ENCODE assay signal across 13 mouse cellular contexts in the genomic region with DNA sequence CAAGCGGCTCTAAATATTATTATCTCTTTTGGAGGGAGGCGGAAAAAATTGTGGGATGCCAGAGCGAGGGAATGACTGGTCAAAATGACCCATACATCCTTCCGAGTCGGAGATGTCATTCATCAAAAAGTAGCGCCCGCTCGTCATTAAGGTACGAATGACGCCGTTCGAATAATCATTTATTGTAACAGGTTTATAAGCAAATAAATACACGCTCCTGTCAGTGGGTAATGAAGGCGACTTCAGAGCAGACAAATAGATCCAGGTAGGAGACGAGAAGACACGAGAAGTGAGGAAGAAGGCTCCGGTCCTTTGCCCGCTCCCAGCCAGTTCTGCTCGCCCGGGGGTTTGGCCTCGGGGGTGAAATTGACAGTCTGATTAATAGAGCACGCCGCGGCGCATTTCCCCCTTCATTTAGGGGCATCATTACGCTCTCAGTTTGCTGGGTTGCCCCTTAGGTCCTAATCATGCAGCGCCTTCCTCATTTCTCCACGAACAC. TPM values are rescaled to one million over a fixed set of nuclear protein-coding genes. Genes with fewer than 3 reads are reported as not detected.
A peak's percentile ranks its signal among the peaks of the same experiment; 100 is the strongest.
DNase-seq lines count a peak whose midpoint lies in the region; ATAC-seq lines count a peak whose summit lies in the region.
"Had no signal": no experiment of that assay in that cellular context is flagged by ENCODE, and none has a peak within 500 bp of the region (broad histone marks: within the 10 kb centered on the region; RNA-seq: fewer than 3 reads in every experiment).

Gene Evx2 (minus strand): TSS at position 51 of the 499 bp plus-strand sequence.

- H3K4me2 ChIP-seq in hindbrain, embryonic 12.5 days (replicated peaks): 0 out of 2 replicates have a peak within 1 kb of the TSS, but pooled peaks have one; percentile 15
- 0 out of 2 replicates have a peak within 1 kb of the TSS, but pooled peaks have one; percentile 5 for H3K4me2 ChIP-seq in midbrain, embryonic 12.5 days (replicated peaks)

- 2% methylated on average over 28 of the region's 28 CpGs for WGBS in hindbrain, embryonic 12.5 days
- 2% methylated on average over 28 of the region's 28 CpGs for WGBS in midbrain, embryonic 12.5 days

- no peaks in the 10 kb centered on the region for H3K36me3 ChIP-seq in hindbrain, embryonic 12.5 days
- H3K36me3 ChIP-seq in midbrain, embryonic 12.5 days: no peaks in the 10 kb centered on the region
- H3K36me3 ChIP-seq: liver, embryonic 13.5 days had no signal

- ATAC-seq in hindbrain, embryonic 12.5 days (ENCODE audit: low FRiP score): no peak
- no peak for ATAC-seq in midbrain, embryonic 12.5 days (ENCODE audit: low FRiP score, low read depth)
- ATAC-seq: Patski had no signal

- H3K27ac ChIP-seq in hindbrain, embryonic 12.5 days: peak within 1 kb of the TSS; percentile 80
- H3K27ac ChIP-seq in midbrain, embryonic 12.5 days (replicated peaks): peak within 1 kb of the TSS; percentile 49; the same call in 1 of the 2 replicates
- H3K27ac ChIP-seq: liver, embryonic 13.5 days had no signal

- peak within 1 kb of the TSS; percentile 30 for H3K4me3 ChIP-seq in hindbrain, embryonic 12.5 days
- peak within 1 kb of the TSS; percentile 27 for H3K4me3 ChIP-seq in midbrain, embryonic 12.5 days
- H3K4me3 ChIP-seq: erythroblast, embryonic 14.5 days; liver, embryonic 13.5 days had no signal

- H3K9me3 ChIP-seq in hindbrain, embryonic 12.5 days (replicated peaks): no peaks in the 10 kb centered on the region; the same call in 1 of the 2 replicates
- H3K9me3 ChIP-seq in midbrain, embryonic 12.5 days: no peaks in the 10 kb centered on the region
- H3K9me3 ChIP-seq: liver, embryonic 13.5 days had no signal

- peaks cover 89% of the 10 kb centered on the region for H3K27me3 ChIP-seq in hindbrain, embryonic 12.5 days
- H3K27me3 ChIP-seq in midbrain, embryonic 12.5 days: peaks cover 96% of the 10 kb centered on the region

- peak within 1 kb of the TSS; percentile 36 for H3K9ac ChIP-seq in hindbrain, embryonic 12.5 days
- H3K9ac ChIP-seq in midbrain, embryonic 12.5 days (replicated peaks): no peak within 1 kb of the TSS
- H3K9ac ChIP-seq: liver, embryonic 13.5 days had no signal

- DNase-seq in embryo, embryonic 10.5 days (ENCODE audit: low spot score): peak; percentile 63
- DNase-seq in embryo, embryonic 10 days (ENCODE audit: low spot score): no peak
- peak; percentile 19 for DNase-seq in ES-CJ7 (ENCODE audit: low read depth, low spot score)
- no peak for DNase-seq in frontal cortex, adult 2 months (ENCODE audit: extremely low spot score in 1 of 2, low spot score in 1 of 2)
- no peak for DNase-seq in layer of hippocampus, adult 18-20 months (ENCODE audit: low spot score in 2 of 2)
- no peak for DNase-seq in kidney, postnatal 10 days
- DNase-seq: heart, adult 18-20 months; kidney, adult 8-10 months; liver, embryonic 13.5 days had no signal

- peaks cover 9% of the 10 kb centered on the region for H3K4me1 ChIP-seq in hindbrain, embryonic 12.5 days
- H3K4me1 ChIP-seq in midbrain, embryonic 12.5 days: peaks cover 10% of the 10 kb centered on the region

RNA-seq across cellular contexts. Expression of gene Evx2, which starts in this region (rescaled TPM):
- polyA plus RNA-seq in hindbrain, embryonic 12.5 days (2016; fragmentation: Nextera tagmentation; extraction: Ambion mirVana): 2.7 and 3.2 TPM in 2 replicates
- 1.2 and 1.4 TPM in 2 replicates for polyA plus RNA-seq in midbrain, embryonic 12.5 days (2016; fragmentation: Nextera tagmentation; extraction: Ambion mirVana)
- polyA plus RNA-seq in frontal cortex, adult 2 months (2012; rRNA removed): not detected in 2 replicates
- total RNA-seq in layer of hippocampus, adult 18-20 months (2021): not detected
- total RNA-seq: heart, adult 18-20 months had no signal
- polyA plus RNA-seq: erythroblast, embryonic 14.5 days; liver, embryonic 13.5 days; Patski had no signal

Comparison
In these comparisons a context has a peak if more than half of its experiments do, and no peak if none do; other contexts are left out.
1. DNase-seq: peak in embryo, embryonic 10.5 days (single experiment) and ES-CJ7 (single experiment); none in embryo, embryonic 10 days (single experiment), frontal cortex, adult 2 months (0 of 2), layer of hippocampus, adult 18-20 months (0 of 2) and kidney, postnatal 10 days (single experiment).